Mouse (Mus musculus) intestine, postnatal 0 days (tissue): ENCODE results near the gene Calhm2. TPM values are rescaled to one million over a fixed set of nuclear protein-coding genes. Genes with fewer than 3 reads are reported as not detected.

Experiments used
- ATAC-seq: fragments of 200-750 bp; cut with Nextera tagmentation; 2 replicates; pipeline ENCODE4 v1.8.0; 2017; ENCODE audit warnings: mild to moderate bottlenecking, moderate TSS enrichment, moderate library complexity
- H3K27ac ChIP-seq: fragments of 300-500 bp; sonication (generic); 2 replicates; pipeline ENCODE4 v1.5.1; 2014; ENCODE audit warnings: mild to moderate bottlenecking, low read depth, low read length, moderate library complexity
- H3K27me3 ChIP-seq: fragments of 300-500 bp; sonication (generic); replicated peaks from 2 replicates; pipeline ENCODE4 v1.6.1; 2014; ENCODE audit warnings: low read length, mixed read lengths; ENCODE audit not compliant: control insufficient read depth, insufficient read depth
- H3K36me3 ChIP-seq: fragments of 300-500 bp; sonication (generic); 2 replicates; pipeline ENCODE4 v1.6.1; 2014; ENCODE audit warnings: mild to moderate bottlenecking, moderate library complexity; ENCODE audit not compliant: control insufficient read depth, insufficient read depth
- H3K4me1 ChIP-seq: fragments of 300-500 bp; sonication (generic); replicated peaks from 2 replicates; pipeline ENCODE4 v1.6.1; 2014; ENCODE audit warnings: antibody characterized with exemption, low read length, mixed read lengths; ENCODE audit not compliant: control insufficient read depth, insufficient read depth
- H3K4me2 ChIP-seq: fragments of 300-500 bp; sonication (generic); replicated peaks from 2 replicates; pipeline ENCODE4 v1.6.1; 2014; ENCODE audit warnings: low read depth, mild to moderate bottlenecking, moderate library complexity
- H3K4me3 ChIP-seq: fragments of 300-500 bp; sonication (generic); 2 replicates; pipeline ENCODE4 v1.5.1; 2014; ENCODE audit warnings: low read depth, low read length
- H3K9ac ChIP-seq: fragments of 300-500 bp; sonication (generic); 2 replicates; pipeline ENCODE4 v1.6.1; 2014; ENCODE audit warnings: mild to moderate bottlenecking, low read depth, low read length
- H3K9me3 ChIP-seq: fragments of 300-500 bp; sonication (generic); 2 replicates; pipeline ENCODE4 v1.6.1; 2016; ENCODE audit warnings: mixed run types; ENCODE audit not compliant: control insufficient read depth
- CTCF ChIP-seq: sonication (generic); IDR thresholded peaks from 2 replicates; pipeline ENCODE4 v1.5.1; 2016; ENCODE audit warnings: low read depth, mild to moderate bottlenecking, control low read depth, antibody characterized with exemption, moderate library complexity
- WGBS: fragments of 180-500 bp; shearing (Covaris S2); extraction: QIAGEN DNeasy Blood & Tissue Kit; methylation state at CpG from one replicate; pipeline ENCODE4 v1.1.7; 2014; 5-methylcytosine and 5-hydroxymethylcytosine counted together
- polyA plus RNA-seq: library from polyadenylated mRNA; unstranded; fragments of >200 nt; fragmentation: Nextera tagmentation; extraction: Ambion mirVana; gene quantifications from 2 replicates; pipeline ENCODE4 v1.2.1, GENCODE M21; 2015

Gene Calhm2
- polyA plus RNA-seq, 1 experiment from 2014 or later: 2.6 TPM

DNA sequence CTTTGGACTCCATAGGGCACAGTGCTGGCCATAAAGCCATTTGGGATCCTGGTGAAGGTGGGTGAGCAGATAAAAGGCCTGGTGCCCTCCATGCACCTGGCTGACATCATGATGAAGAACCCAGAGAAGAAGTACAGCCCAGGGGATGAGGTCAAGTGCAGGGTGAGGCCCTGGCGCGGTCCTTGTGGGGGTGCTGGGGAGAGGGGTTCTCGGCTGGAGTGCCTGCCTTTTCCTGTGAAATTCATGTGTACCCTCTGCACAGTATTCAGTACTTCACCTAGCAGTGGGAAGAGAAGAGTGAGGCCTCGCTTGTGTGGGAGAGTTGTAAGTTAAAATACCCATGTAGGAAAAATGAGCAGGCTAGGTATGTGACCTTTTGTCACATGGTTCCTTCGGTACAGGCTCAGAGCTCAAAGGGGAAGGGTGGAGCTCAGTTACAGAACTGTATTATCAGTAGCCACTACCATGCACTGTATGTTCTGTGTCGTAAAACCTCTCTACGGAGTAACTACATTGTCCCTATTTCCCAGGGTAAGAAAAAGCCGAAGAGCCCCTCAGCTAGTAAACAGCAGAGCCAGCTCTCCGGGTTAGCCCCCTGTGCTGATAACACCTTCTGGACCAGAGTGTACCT is 33.3 kb downstream of the Calhm2 start:
- H3K27me3 ChIP-seq: no peaks in the 10 kb centered on the region
- 45% methylated on average over 9 of the region's 9 CpGs for WGBS
- H3K4me1 ChIP-seq: 0 out of 2 replicates have a peak, but pooled peaks cover 4% of the 10 kb centered on the region
- H3K4me2 ChIP-seq: no peak overlapping the region
- H3K27ac ChIP-seq: peak overlapping the region; percentile 75
- H3K9me3 ChIP-seq: no peaks in the 10 kb centered on the region
- H3K36me3 ChIP-seq: peaks cover 87% of the 10 kb centered on the region
- H3K4me3 ChIP-seq: no peak overlapping the region
- peak; percentile 82 for ATAC-seq
- H3K9ac ChIP-seq: no peak overlapping the region
- no peak for TF ChIP-seq CTCF

- no peak overlapping the region for H3K27ac ChIP-seq
- peaks cover 86% of the 10 kb centered on the region for H3K36me3 ChIP-seq
- WGBS: 86% methylated on average over 5 of the region's 5 CpGs
- no peak for TF ChIP-seq CTCF
- no peak overlapping the region for H3K4me3 ChIP-seq
- H3K27me3 ChIP-seq: no peaks in the 10 kb centered on the region
- 0 out of 2 replicates have a peak, but pooled peaks cover 4% of the 10 kb centered on the region for H3K4me1 ChIP-seq
- ATAC-seq: no peak
- no peaks in the 10 kb centered on the region for H3K9me3 ChIP-seq
- H3K9ac ChIP-seq: no peak overlapping the region
- H3K4me2 ChIP-seq: no peak overlapping the region
These were observed 37.0 kb downstream of the Calhm2 start for GRCm38 (mm10) chr19:47101080-47101479.

- no peaks in the 10 kb centered on the region for H3K27me3 ChIP-seq
- H3K4me1 ChIP-seq: no peaks in the 10 kb centered on the region
- peak within 1 kb of the TSS; percentile 93 for H3K27ac ChIP-seq
- under 1% methylated on average over 55 of the region's 56 CpGs for WGBS
- ATAC-seq: peak; percentile 96
- peak within 1 kb of the TSS; percentile 96 for H3K9ac ChIP-seq
- H3K36me3 ChIP-seq: peaks cover 25% of the 10 kb centered on the region
- no peaks in the 10 kb centered on the region for H3K9me3 ChIP-seq
- no peak for TF ChIP-seq CTCF
- H3K4me3 ChIP-seq: peak within 1 kb of the TSS; percentile 94
- H3K4me2 ChIP-seq: peak within 1 kb of the TSS; percentile 86
These were observed 47.4 kb downstream of the Calhm2 start, which contains the start of the genes Usmg5 and Pdcd11 for GRCm38 (mm10) chr19:47090550-47091156. Usmg5 (minus strand) TSS chr19:47090647. Pdcd11 (plus strand) TSS chr19:47090768.

DNA sequence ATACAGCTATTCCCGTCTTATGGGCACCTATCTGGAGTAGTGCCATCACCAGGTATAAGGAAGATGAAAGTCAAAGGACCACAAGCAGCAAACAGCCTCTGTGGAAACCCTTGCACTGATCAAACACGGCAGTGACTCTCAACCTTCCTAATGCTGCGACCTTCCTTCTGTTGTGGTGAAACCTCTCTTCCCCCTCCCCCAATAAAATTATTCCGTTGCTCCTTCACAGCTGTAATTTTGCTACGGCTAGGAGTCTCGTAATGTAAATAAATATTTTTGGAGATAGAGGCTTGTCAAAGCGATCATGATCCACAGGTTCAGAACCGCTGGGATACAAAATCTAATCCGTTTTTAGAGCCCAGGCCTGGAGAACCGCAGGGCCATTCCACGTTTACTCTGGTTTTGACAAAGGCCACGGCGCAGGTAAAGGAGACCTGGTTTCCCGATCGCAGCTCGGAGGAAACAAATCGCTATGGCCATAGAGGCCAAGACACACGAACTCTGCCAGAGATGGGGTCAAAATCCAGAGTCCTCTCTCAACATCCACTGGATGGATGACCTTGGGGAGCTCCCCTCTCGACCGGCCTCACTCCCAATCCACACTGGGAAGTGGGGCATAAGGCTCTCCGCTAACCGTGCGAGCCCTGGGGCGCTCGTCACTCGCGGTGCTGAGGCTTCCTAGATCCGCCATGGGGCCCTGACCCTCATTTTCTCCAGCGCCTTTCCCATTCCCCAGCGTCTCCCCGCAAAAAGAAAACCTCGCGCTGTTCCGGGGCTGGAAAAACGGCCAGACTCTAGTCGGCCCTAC is 48.2 kb downstream of the Calhm2 start:
- under 1% methylated on average over 36 of the region's 36 CpGs for WGBS
- Histone ChIP-seq H3K4me1 (no peaks in the 10 kb centered on the region), H3K27me3 (no peaks in the 10 kb centered on the region), H3K36me3 (peaks cover 24% of the 10 kb centered on the region), H3K9me3 (no peaks in the 10 kb centered on the region), H3K9ac (peak overlapping the region; percentile 96), H3K27ac (peak overlapping the region; percentile 93), H3K4me2 (peak overlapping the region; percentile 86), H3K4me3 (peak overlapping the region; percentile 94)
- peak; percentile 60 for ATAC-seq
- TF ChIP-seq CTCF: no peak

DNA sequence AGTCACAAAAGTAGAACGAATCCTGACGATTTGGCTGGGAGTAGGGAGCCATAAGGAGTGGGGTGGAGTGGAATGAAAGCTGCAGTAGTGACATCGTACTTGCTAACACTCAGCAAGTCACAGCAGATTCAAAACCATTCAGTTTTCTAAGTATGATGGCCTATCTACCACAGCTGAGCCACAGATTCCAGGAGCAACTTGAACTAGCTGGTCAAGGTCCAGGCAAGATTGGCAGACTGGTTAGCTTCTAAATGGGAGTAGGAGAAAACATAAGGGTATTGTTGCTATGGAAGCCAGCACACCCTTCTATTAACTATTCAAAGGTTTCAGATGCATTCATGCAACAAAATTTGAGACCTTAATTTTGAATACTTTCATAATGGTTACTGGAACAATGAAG is 49.9 kb downstream of the Calhm2 start:
- Histone ChIP-seq H3K27me3 (no peaks in the 10 kb centered on the region), H3K9me3 (no peaks in the 10 kb centered on the region), H3K4me2 (peak overlapping the region; percentile 86), H3K27ac (no peak overlapping the region), H3K9ac (no peak overlapping the region), H3K4me3 (no peak overlapping the region), H3K36me3 (peaks cover 30% of the 10 kb centered on the region), H3K4me1 (no peaks in the 10 kb centered on the region)
- no peak for ATAC-seq
- no peak for TF ChIP-seq CTCF
- 57% methylated on average over 3 of the region's 3 CpGs for WGBS
